In genomic region chr10:8020916-8021705, GRCm38 (mm10) we compare ENCODE assay signal across 22 mouse cellular contexts.
DNase-seq lines count a peak whose midpoint lies in the region; ATAC-seq and TF ChIP-seq lines count a peak whose summit lies in the region.
"Had no signal": no experiment of that assay in that cellular context is flagged by ENCODE, and none has a peak within 500 bp of the region (broad histone marks: within the 10 kb centered on the region; RNA-seq: fewer than 3 reads in every experiment).

No protein-coding gene starts in this region.

- no peak for TF ChIP-seq CTCF in liver, adult 2 months (IDR thresholded peaks at IDR 0.05; ENCODE audit: low read depth, low read length)
- TF ChIP-seq CTCF in liver, postnatal 0 days (IDR thresholded peaks at IDR 0.05; ENCODE audit: low read depth), result no peak

- peak; percentile 88 for ATAC-seq in granulocyte monocyte progenitor cell, adult 5-6 weeks (replicated peaks; ENCODE audit: poor library complexity, severe bottlenecking)
- ATAC-seq in liver, postnatal 0 days, result peak; percentile 67
- no peak for ATAC-seq in kidney, embryonic 16.5 days (ENCODE audit: low FRiP score, low TSS enrichment)
- no peak for ATAC-seq in hindbrain, embryonic 16.5 days
- ATAC-seq: CD4-positive, CD25-positive, alpha-beta regulatory T cell, adult 4 months; forebrain, postnatal 0 days; lung, postnatal 0 days; midbrain, embryonic 16.5 days had no signal

- TF ChIP-seq EP300 in liver, postnatal 0 days (IDR thresholded peaks at IDR 0.05; ENCODE audit: low read depth), result no peak

- H3K36me3 ChIP-seq in liver, adult 2 months (ENCODE audit: control insufficient read depth, insufficient read depth, low read length), result no peaks in the 10 kb centered on the region
- no peaks in the 10 kb centered on the region for H3K36me3 ChIP-seq in liver, postnatal 0 days (replicated peaks; ENCODE audit: insufficient read depth, low read length)
- H3K36me3 ChIP-seq in kidney, embryonic 16.5 days (ENCODE audit: insufficient read depth, low read length), result no peaks in the 10 kb centered on the region
- H3K36me3 ChIP-seq in hindbrain, embryonic 16.5 days (ENCODE audit: control insufficient read depth, insufficient read depth, low read length), result no peaks in the 10 kb centered on the region
- H3K36me3 ChIP-seq: embryonic facial prominence, embryonic 13.5 days; heart, embryonic 10.5 days; hindbrain, embryonic 12.5 days; liver, embryonic 13.5 days had no signal

- no peaks in the 10 kb centered on the region for H3K4me1 ChIP-seq in liver, adult 2 months (ENCODE audit: control insufficient read depth, insufficient read depth, low read length)
- peaks cover 11% of the 10 kb centered on the region for H3K4me1 ChIP-seq in liver, postnatal 0 days (ENCODE audit: insufficient read depth)
- 0 out of 2 replicates have a peak, but pooled peaks cover 3% of the 10 kb centered on the region for H3K4me1 ChIP-seq in kidney, embryonic 16.5 days (ENCODE audit: insufficient read depth, low read length)
- no peaks in the 10 kb centered on the region for H3K4me1 ChIP-seq in hindbrain, embryonic 16.5 days (ENCODE audit: control insufficient read depth, insufficient read depth, low read depth, low read length)

- H3K4me3 ChIP-seq in liver, adult 2 months (ENCODE audit: insufficient read depth, low read depth, low read length), result no peak overlapping the region
- H3K4me3 ChIP-seq in liver, postnatal 0 days (ENCODE audit: low read depth, low read length), result no peak overlapping the region
- no peak overlapping the region for H3K4me3 ChIP-seq in kidney, embryonic 16.5 days (ENCODE audit: low read length)
- H3K4me3 ChIP-seq in hindbrain, embryonic 16.5 days (ENCODE audit: low read length), result no peak overlapping the region
- H3K4me3 ChIP-seq: embryonic facial prominence, embryonic 13.5 days; heart, embryonic 10.5 days; hindbrain, embryonic 12.5 days; layer of hippocampus, adult 2 months; left cerebral cortex, adult 2 months; liver, embryonic 13.5 days had no signal

- TF ChIP-seq POLR2A in liver, adult 2 months (IDR thresholded peaks at IDR 0.05; ENCODE audit: extremely low read depth, insufficient read depth, low read length), result no peak

- no peak overlapping the region for H3K9ac ChIP-seq in liver, adult 2 months (ENCODE audit: low read depth, low read length)
- no peak overlapping the region for H3K9ac ChIP-seq in liver, postnatal 0 days (replicated peaks)
- no peak overlapping the region for H3K9ac ChIP-seq in kidney, embryonic 16.5 days (replicated peaks; ENCODE audit: low read length)
- no peak overlapping the region for H3K9ac ChIP-seq in hindbrain, embryonic 16.5 days (ENCODE audit: low read depth, low read length)
- H3K9ac ChIP-seq: embryonic facial prominence, embryonic 13.5 days; forebrain, postnatal 0 days; hindbrain, embryonic 12.5 days; liver, embryonic 13.5 days had no signal

- WGBS in liver, adult 2 months, result 35% methylated on average over 4 of the region's 4 CpGs
- WGBS in liver, postnatal 0 days (ENCODE audit: insufficient replicate concordance), result 25% methylated on average over 4 of the region's 4 CpGs
- 65% methylated on average over 4 of the region's 4 CpGs for WGBS in kidney, embryonic 16.5 days
- WGBS in hindbrain, embryonic 16.5 days, result 76% methylated on average over 4 of the region's 4 CpGs

- H3K9me3 ChIP-seq in liver, postnatal 0 days (ENCODE audit: low read length), result no peaks in the 10 kb centered on the region
- H3K9me3 ChIP-seq in kidney, embryonic 16.5 days (ENCODE audit: low read length), result no peaks in the 10 kb centered on the region
- no peaks in the 10 kb centered on the region for H3K9me3 ChIP-seq in hindbrain, embryonic 16.5 days (ENCODE audit: control insufficient read depth, low read length)
- H3K9me3 ChIP-seq: embryonic facial prominence, embryonic 13.5 days; heart, embryonic 10.5 days; hindbrain, embryonic 12.5 days; liver, embryonic 13.5 days had no signal

- no peaks in the 10 kb centered on the region for H3K79me2 ChIP-seq in liver, adult 2 months (ENCODE audit: control insufficient read depth, insufficient read depth, low read length)

- no peaks in the 10 kb centered on the region for H3K27me3 ChIP-seq in liver, adult 2 months (ENCODE audit: control insufficient read depth, insufficient read depth, low read length)
- no peaks in the 10 kb centered on the region for H3K27me3 ChIP-seq in liver, postnatal 0 days (ENCODE audit: insufficient read depth, low read length)
- H3K27me3 ChIP-seq in kidney, embryonic 16.5 days (ENCODE audit: insufficient read depth, low read length), result no peaks in the 10 kb centered on the region
- H3K27me3 ChIP-seq in hindbrain, embryonic 16.5 days (replicated peaks; ENCODE audit: control insufficient read depth, insufficient read depth, low read length), result no peaks in the 10 kb centered on the region
- H3K27me3 ChIP-seq: embryonic facial prominence, embryonic 13.5 days; hindbrain, embryonic 12.5 days; liver, embryonic 13.5 days had no signal

- peak; percentile 25 for DNase-seq in liver, adult 2 months (ENCODE audit: extremely low read depth, low read depth, low spot score)
- DNase-seq in liver (no peak), adipocyte (ENCODE audit: low spot score) (no peak)
- no peak for DNase-seq in liver, postnatal 0 days
- DNase-seq in urinary bladder, postnatal 25 days (ENCODE audit: low spot score), result no peak
- DNase-seq: cerebellum, adult 9-11 months; forebrain, postnatal 0 days; left cerebral cortex, postnatal 4 days; liver, embryonic 13.5 days; right cerebral cortex, postnatal 25 days had no signal

- no peak overlapping the region for H3K27ac ChIP-seq in liver, adult 2 months (replicated peaks; ENCODE audit: insufficient read depth, low read depth, low read length)
- H3K27ac ChIP-seq in liver, postnatal 0 days (ENCODE audit: low read depth), result no peak overlapping the region
- no peak overlapping the region for H3K27ac ChIP-seq in kidney, embryonic 16.5 days (ENCODE audit: low read length)
- no peak overlapping the region for H3K27ac ChIP-seq in hindbrain, embryonic 16.5 days (ENCODE audit: low read depth, low read length)
- H3K27ac ChIP-seq: embryonic facial prominence, embryonic 13.5 days; heart, embryonic 10.5 days; hindbrain, embryonic 12.5 days; kidney, postnatal 0 days; layer of hippocampus, adult 2 months; left cerebral cortex, adult 2 months; liver, embryonic 13.5 days had no signal

- no peak overlapping the region for H3K4me2 ChIP-seq in liver, postnatal 0 days (ENCODE audit: low read depth, low read length)
- no peak overlapping the region for H3K4me2 ChIP-seq in kidney, embryonic 16.5 days (replicated peaks; ENCODE audit: low read depth, low read length)
- no peak overlapping the region for H3K4me2 ChIP-seq in hindbrain, embryonic 16.5 days (ENCODE audit: low read length)
- H3K4me2 ChIP-seq: embryonic facial prominence, embryonic 13.5 days; hindbrain, embryonic 12.5 days had no signal

Comparison
In these comparisons a context has a peak if more than half of its experiments do, and no peak if none do; other contexts are left out.
1. ATAC-seq: peak in granulocyte monocyte progenitor cell, adult 5-6 weeks (single experiment) and liver, postnatal 0 days (single experiment); none in kidney, embryonic 16.5 days (single experiment) and hindbrain, embryonic 16.5 days (single experiment).